Mouse (Mus musculus): Measurements from ENCODE around the gene Dcbld2.
A peak's percentile ranks its signal among the peaks of the same experiment; 100 is the strongest.
"Not testable (repeated sequence)": the region's sequence is repeated elsewhere in the genome, so short reads cannot be mapped to it uniquely, and the experiment has no call there.

Dcbld2 gene

DNA sequence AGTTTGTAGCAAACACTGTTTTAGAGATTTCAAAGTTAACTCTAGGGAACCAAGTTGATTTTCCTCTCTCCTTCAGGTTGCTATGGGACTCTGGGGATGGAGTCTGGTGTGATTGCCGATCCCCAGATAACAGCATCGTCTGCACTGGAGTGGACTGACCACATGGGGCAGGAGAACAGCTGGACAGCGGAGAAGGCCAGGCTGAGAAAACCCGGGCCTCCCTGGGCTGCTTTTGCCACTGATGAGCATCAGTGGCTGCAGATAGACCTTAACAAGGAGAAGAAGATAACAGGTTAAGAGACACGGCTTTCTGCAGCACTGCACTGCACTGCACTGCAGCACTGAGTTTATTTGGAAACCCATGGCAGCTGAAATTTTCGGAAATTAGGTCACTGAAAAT, 42.4 kb downstream of the Dcbld2 start:
- no peak for DNase-seq (ENCODE audit: low spot score)

- DNase-seq (ENCODE audit: low spot score), result no peak
Measured at GRCm38 (mm10) chr16:58451647-58452046, 43.4 kb downstream of the Dcbld2 start.

DNA sequence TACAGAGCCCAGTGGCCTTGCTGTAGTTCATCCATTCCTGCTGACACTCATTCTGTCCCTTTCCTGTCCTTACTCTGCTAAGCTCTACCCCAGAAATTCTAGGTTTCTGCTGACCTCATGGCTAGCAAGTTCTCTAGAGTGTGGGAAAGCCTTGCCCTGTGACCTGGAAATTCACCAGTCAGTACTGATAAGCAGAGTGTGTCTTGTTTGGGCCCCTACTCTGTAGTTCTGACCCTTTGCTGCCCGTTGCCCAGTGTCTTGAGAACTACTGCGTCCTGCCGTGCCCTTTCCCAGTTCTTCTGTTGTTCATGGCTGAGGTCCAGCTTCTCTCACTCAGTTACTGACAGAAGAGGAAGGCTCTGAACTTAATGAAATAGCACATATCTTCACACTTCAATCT, 44.9 kb downstream of the Dcbld2 start:
- peak; percentile 86 for DNase-seq (ENCODE audit: low spot score)

GRCm38 (mm10) chr16:58453820-58454219, 45.6 kb downstream of the Dcbld2 start:
- DNase-seq (ENCODE audit: low spot score), result no peak

DNA sequence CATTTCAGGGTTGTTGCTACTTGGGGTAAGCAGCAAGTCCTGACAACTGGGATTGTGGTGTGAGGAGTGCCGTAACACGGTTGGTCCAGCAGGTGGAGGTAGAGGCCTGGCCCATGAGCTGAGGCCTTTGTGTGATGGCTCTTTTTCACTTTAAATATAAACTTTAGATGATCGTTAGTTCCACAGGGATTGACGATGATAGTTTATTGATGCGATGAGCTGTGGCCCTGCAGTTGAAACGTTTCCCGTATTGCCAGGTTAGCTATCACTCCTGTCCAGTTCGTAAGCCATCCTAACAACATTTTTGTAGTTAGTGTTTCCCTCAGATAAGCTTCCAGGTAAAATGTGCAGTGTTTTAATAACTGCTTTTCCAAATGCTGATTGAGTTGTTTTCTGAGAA, 46.4 kb downstream of the Dcbld2 start:
- DNase-seq (ENCODE audit: low spot score), result peak; percentile 78

GRCm38 (mm10) chr16:58455118-58455517, 46.9 kb downstream of the Dcbld2 start:
- DNase-seq (ENCODE audit: low spot score), result no peak

- no peak for DNase-seq (ENCODE audit: low spot score)
Measured at GRCm38 (mm10) chr16:58456445-58456844, 48.2 kb downstream of the Dcbld2 start.

- no peak for DNase-seq (ENCODE audit: low spot score)
Measured at GRCm38 (mm10) chr16:58456991-58457390, 48.7 kb downstream of the Dcbld2 start.

GRCm38 (mm10) chr16:58459966-58460365, 51.7 kb downstream of the Dcbld2 start:
- DNase-seq (ENCODE audit: low spot score), result not testable (repeated sequence)

DNA sequence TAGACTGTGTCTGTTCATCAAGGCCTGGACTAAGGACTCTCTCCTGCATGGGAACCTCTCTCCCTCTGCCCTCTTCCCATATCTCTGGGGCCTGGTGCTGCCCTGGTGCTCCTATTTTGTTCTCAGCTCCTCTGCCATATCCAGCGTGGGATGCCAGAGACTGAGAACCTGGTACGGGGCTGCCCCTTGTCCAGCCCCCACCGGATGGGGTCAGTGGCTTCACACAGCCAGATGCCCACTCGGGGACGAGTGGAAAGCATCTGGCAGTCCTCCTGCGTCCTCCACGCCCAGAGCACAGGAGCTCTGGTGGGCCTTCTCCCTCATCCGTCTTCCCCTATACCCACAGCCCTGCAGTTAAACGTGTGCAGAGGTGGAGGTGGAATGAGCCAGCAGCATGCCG, 52.1 kb downstream of the Dcbld2 start:
- no peak for DNase-seq (ENCODE audit: low spot score)

- no peak for DNase-seq (ENCODE audit: low spot score)
Measured at GRCm38 (mm10) chr16:58461856-58462518, 53.7 kb downstream of the Dcbld2 start.

DNA sequence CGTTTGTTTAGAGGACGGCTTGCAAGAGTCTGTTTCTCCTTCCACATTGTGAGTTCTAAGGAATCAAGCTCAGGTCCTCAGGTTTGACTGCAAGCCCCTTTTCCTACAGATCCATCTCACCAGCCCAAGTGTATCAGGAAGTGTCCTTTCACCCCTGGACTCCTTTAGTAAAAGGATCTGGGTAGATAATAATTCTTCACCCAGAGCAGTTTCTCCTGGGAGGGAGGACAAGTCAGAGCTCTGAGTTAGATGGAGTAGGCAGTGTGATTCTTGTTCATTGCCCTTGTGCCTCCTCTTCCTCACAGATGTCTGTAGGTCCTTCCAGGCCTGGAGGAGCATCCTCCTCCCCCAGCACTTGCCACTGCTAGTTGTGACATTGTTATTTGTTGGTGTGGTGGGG, 54.3 kb downstream of the Dcbld2 start:
- no peak for DNase-seq (ENCODE audit: low spot score)

DNA sequence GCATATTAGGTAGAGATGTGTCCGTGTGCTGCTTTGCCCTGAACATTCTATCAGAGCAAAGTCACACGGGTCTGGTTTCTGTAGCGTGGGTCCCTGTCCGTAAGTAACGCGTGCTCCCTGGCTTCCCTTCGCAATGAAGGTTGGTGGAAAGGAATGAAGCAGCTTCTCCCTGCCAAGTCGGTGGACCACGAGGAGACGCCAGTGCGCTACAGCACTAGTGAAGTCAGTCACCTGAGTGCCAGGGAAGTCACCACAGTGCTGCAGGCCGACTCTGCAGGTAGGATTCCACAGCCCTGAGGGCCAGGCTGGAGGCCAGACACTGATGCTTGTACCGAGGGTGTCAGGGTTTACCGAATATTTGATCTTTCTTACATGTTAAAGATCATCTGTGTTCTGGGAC, 55.8 kb downstream of the Dcbld2 start:
- no peak for DNase-seq (ENCODE audit: low spot score)

DNA sequence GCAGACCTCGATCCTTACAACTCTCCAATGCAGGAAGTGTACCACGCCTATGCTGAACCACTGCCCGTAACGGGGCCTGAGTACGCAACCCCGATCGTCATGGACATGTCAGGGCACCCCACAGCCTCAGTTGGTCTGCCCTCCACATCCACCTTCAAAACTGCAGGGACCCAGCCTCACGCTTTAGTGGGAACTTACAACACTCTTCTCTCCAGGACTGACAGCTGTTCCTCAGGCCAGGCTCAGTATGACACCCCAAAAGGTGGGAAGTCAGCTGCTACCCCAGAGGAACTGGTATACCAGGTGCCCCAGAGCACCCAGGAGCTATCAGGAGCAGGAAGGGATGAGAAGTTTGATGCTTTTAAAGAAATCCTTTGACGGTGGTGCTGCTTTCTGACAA, 57.2 kb downstream of the Dcbld2 start:
- DNase-seq (ENCODE audit: low spot score), result no peak

DNA sequence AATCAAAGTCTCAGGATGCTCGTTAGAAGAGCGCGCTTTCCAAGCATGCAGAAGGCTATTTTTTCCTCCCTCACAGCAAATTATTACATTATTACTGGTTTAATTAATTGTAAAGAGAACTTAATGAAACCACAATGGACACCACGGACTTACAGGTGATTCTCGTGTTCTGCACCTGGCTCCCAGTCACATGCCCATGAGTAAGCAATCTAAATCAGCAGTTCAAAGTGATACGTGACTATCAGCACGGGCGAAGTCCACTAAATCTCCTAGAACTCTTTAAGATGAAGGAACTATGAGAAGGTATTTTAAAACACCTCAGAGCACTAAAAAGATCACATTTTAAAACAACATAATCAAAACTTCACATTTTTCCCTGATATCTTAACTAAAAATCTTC, 61.8 kb downstream of the Dcbld2 start:
- no peak for DNase-seq (ENCODE audit: low spot score)

- DNase-seq (ENCODE audit: low spot score), result no peak
Measured at GRCm38 (mm10) chr16:58470841-58471240, 62.6 kb downstream of the Dcbld2 start.

GRCm38 (mm10) chr16:58474875-58475274, 66.6 kb downstream of the Dcbld2 start:
- peak; percentile 10 for DNase-seq (ENCODE audit: low spot score)

GRCm38 (mm10) chr16:58475544-58476154, 67.4 kb downstream of the Dcbld2 start:
- peak; percentile 21 for DNase-seq (ENCODE audit: low spot score)

DNA sequence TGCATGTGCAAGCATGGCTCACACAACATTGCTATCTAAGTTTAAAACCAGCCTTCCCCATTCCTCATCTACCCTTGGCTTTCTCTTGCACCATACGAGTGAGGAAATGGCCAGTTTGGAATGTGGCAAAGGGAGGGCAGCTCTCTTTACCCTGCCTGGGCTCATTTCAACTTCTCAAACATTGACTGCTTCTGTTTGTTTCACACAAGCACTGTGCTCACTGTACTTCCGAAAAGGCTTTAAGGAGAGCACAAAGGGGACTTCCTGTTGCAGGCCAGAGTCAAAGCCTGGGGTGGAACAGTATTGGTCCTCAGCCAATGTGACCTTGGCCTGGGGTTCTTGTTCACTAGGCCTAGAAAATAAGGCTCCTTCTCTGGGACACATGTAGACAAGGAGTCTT, 68.1 kb downstream of the Dcbld2 start:
- peak; percentile 88 for DNase-seq (ENCODE audit: low spot score)

DNA sequence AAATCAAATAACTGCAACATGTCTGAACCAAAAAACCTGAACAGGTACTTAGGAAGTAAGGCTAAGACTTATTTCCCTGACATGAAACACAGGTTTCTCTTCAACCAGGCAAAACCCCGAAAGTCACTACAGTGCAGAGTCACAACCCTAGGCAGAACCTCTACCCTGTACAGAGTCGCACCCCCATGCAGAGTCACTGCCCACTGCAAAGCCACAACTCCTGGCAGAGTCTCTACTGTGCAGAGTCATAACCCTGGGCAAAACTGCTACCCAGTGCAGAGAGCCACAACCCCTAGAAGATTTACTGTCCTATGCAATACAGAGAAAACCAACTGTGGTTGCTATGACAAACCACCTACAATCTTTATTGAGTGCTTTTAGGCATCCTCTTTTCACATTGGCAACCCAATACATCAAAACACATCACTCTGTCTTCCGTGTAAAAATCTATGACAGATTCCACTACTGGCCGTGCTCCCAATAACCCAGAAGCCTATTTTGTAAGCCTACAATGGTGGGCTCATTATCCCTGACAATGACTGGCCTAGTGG, 71.7 kb downstream of the Dcbld2 start:
- no peak for DNase-seq (ENCODE audit: low spot score)

- no peak for DNase-seq (ENCODE audit: low spot score)
Measured at GRCm38 (mm10) chr16:58481219-58481905, 73.1 kb downstream of the Dcbld2 start.

DNA sequence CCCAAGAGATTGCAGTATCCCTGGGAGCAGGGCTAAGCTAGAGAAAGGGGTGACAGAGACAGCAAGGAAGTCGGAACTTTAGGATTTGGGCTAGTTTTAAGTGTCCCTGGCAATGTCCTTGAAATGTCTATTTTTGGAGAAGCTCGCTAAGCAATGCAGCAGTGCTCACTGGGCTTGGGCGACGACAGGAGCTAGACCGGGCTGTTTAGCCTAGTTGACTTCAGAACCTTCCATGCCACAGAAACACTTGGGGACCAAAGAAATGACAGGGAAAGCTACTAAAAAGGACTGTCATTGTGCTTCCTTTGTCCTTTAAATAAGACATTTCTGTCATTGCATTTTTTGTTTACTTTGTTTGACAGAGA, 73.6 kb downstream of the Dcbld2 start:
- DNase-seq (ENCODE audit: low spot score), result no peak

GRCm38 (mm10) chr16:58482296-58482695, 74.1 kb downstream of the Dcbld2 start:
- no peak for DNase-seq (ENCODE audit: low spot score)

Data from adipocyte (in vitro differentiated cells).